Mouse (Mus musculus): ENCODE measurements at regions not wholly inside any gene's neighbourhood (a gene's known extent, or its start where the extent isn't known, plus 50 kb on each side); places are given as distances from the start of the nearest gene placed in this dataset.
A peak's percentile ranks its signal among the peaks of the same experiment; 100 is the strongest.

DNA sequence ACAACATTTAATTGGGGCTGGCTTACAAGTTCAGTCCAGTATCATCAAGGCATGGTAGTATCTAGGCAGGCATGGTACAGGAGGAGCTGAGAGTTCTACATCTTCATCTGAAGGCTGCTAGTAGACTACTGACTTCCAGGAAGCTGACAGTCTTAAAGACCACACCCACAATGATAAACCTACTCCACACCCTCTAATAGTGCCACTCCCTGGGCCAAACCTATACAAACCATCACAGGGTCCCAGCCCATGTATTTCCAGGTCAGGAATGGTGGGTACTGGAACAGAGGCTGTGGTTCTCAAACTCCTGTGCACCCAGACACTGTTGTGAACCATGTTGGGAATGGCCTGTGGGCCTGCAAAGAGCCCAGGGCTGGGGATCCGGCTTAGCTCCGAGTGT, 55.2 kb upstream of the Eif4g2 start:
- 96% methylated on average over 2 of the region's 2 CpGs for WGBS
- Histone ChIP-seq H3K27ac (ENCODE audit: low read length) (no peak overlapping the region), H3K9ac (ENCODE audit: low read depth, low read length) (no peak overlapping the region), H3K9me3 (ENCODE audit: control insufficient read depth, low read length) (no peaks in the 10 kb centered on the region), H3K4me1 (ENCODE audit: control insufficient read depth, insufficient read depth, low read length) (0 out of 2 replicates have a peak, but pooled peaks cover 3% of the 10 kb centered on the region), H3K4me3 (ENCODE audit: low read length) (no peak overlapping the region), H3K27me3 (replicated peaks; ENCODE audit: control insufficient read depth, insufficient read depth, low read length) (no peaks in the 10 kb centered on the region), H3K36me3 (ENCODE audit: control insufficient read depth, insufficient read depth, low read length) (no peaks in the 10 kb centered on the region), H3K4me2 (ENCODE audit: low read depth, low read length) (no peak overlapping the region)
- peak; percentile 81 for ATAC-seq

DNA sequence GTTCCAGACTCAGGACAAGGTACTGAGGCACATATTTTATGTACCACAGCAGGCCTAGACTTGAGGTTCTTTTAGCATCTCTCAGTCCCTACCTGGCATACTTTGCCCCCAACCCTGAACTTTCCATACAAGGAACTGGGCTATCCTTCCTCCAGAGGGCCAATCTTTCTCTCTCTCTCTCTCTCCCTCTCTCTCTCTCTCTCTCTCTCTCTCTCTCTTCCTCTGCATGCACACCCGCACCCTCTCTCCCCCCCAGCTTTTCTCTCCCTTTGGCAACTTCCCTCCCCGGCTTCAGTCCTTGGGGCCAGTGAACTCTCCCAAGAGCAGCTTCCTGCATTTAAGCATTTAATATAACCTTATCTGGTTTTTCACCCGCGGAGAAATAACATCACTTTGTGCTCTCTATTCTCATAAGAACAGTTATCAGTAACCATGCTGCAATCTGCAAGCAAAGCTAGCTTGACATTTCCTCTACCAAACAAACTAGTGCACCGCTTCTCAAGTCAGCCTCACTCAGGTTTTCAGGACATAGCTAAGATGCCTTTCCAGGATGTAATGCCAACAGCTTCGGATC, 53.3 kb upstream of the Eif4g2 start:
- no peak overlapping the region for H3K9ac ChIP-seq (ENCODE audit: low read depth, low read length)
- no peaks in the 10 kb centered on the region for H3K9me3 ChIP-seq (ENCODE audit: control insufficient read depth, low read length)
- 63% methylated on average over 6 of the region's 6 CpGs for WGBS
- H3K27me3 ChIP-seq (replicated peaks; ENCODE audit: control insufficient read depth, insufficient read depth, low read length): no peaks in the 10 kb centered on the region
- no peak for ATAC-seq
- no peaks in the 10 kb centered on the region for H3K36me3 ChIP-seq (ENCODE audit: control insufficient read depth, insufficient read depth, low read length)
- H3K27ac ChIP-seq (ENCODE audit: low read length): no peak overlapping the region
- H3K4me3 ChIP-seq (ENCODE audit: low read length): no peak overlapping the region
- H3K4me1 ChIP-seq (ENCODE audit: control insufficient read depth, insufficient read depth, low read length): 0 out of 2 replicates have a peak, but pooled peaks cover 3% of the 10 kb centered on the region
- H3K4me2 ChIP-seq (ENCODE audit: low read depth, low read length): no peak overlapping the region

DNA sequence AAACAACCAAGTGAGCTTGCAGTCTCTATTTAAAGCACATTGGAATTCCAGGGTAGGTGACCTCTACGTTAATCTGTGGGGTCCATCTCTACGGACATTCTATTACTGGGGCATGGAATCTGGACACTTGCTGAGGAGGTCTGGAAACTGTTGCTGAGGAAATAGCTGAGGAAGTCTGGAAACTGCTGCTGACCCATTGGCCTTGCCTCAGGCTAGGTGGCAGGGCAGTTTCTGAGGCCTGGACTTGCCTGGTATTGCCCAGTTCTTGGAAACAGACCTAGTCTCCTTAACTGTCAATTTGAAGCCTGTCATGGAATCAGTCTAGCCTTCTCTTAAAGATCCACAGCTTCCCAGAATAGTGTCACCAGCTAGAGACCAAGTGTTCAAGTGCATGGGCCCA, 51.7 kb upstream of the Eif4g2 start:
- no peak for ATAC-seq
- no peak overlapping the region for H3K9ac ChIP-seq (ENCODE audit: low read depth, low read length)
- no peak overlapping the region for H3K4me3 ChIP-seq (ENCODE audit: low read length)
- H3K27ac ChIP-seq (ENCODE audit: low read length): no peak overlapping the region
- H3K4me1 ChIP-seq (ENCODE audit: control insufficient read depth, insufficient read depth, low read length): 0 out of 2 replicates have a peak, but pooled peaks cover 3% of the 10 kb centered on the region
- WGBS: 85% methylated on average over 2 of the region's 2 CpGs
- H3K27me3 ChIP-seq (replicated peaks; ENCODE audit: control insufficient read depth, insufficient read depth, low read length): 0 out of 2 replicates have a peak, but pooled peaks cover 2% of the 10 kb centered on the region
- H3K4me2 ChIP-seq (ENCODE audit: low read depth, low read length): no peak overlapping the region
- H3K9me3 ChIP-seq (ENCODE audit: control insufficient read depth, low read length): no peaks in the 10 kb centered on the region
- H3K36me3 ChIP-seq (ENCODE audit: control insufficient read depth, insufficient read depth, low read length): no peaks in the 10 kb centered on the region

Measured in intestine, embryonic 16.5 days (tissue).